Mouse (Mus musculus) hindlimb bud, embryonic 11.5 days (tissue): ENCODE data around the gene H2-D1.
"Not testable (repeated sequence)": the region's sequence is repeated elsewhere in the genome, so short reads cannot be mapped to it uniquely, and the experiment has no call there.

Source experiments
- DNase-seq: peaks from one replicate; pipeline ENCODE4 v3.0.0-alpha.2; 2012; ENCODE audit warnings: low read depth, low spot score; ENCODE audit errors: extremely low spot score

The H2-D1 gene

DNA sequence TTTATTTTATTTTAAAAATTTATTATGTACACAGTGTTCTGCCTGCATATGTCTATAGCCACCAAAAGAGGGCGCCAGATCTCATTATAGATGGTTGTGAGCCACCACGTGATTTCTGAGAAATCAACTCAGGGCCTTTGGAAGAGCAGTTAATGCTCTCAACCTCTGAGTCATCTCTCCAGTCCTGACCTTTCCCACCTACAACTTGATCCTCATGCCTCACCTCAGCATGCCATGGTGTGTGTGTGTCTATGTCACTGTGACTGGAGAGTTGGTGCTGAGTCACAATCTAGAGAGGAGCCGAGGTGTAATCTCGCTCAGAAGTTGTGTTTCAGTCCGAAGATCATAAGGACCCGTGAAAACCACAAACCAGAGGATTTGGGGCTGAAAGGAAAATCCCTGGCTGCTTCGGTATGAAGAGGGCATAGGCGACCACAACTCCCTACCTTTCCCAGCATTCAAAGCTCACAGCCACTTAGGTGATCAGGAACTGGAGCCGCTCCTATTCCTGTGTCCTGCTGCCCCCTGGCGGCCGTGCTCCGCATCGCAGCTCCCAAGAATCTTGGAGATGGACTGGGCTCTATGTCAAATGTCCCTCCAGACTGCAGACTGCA, 39.2 kb downstream of the H2-D1 start:
- peak; percentile 60 for DNase-seq

GRCm38 (mm10) chr17:35303271-35303670, 40.7 kb downstream of the H2-D1 start:
- no peak for DNase-seq

DNA sequence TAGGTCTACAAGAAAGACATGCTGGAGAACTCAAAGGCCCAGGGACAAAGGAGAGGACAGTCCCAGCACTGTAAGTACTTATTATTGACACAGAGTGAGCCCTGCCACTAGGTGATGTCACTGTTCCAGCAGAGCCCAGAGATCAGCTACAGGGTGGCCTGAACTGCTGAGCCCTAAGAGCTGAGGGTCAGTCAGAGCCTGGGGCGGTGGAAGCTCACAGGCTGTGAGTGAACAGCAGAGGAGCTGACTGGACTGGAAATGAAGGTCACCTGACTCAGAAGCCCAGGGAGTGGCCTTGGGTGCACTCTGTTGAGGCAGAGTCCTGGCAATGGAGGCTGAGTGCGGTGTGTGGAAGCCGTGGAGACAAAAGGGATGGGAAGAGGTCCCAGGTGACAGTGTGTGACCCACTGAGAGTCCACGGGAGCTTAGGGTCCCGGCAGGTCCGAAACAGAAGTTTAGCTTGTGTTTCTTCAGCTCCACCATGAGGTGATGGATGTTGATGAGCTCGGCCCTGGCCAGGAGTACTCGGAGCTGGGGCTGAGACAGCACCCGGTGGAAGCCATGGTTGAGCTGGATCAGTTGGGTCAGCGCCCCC, 41.3 kb downstream of the H2-D1 start:
- no peak for DNase-seq

DNA sequence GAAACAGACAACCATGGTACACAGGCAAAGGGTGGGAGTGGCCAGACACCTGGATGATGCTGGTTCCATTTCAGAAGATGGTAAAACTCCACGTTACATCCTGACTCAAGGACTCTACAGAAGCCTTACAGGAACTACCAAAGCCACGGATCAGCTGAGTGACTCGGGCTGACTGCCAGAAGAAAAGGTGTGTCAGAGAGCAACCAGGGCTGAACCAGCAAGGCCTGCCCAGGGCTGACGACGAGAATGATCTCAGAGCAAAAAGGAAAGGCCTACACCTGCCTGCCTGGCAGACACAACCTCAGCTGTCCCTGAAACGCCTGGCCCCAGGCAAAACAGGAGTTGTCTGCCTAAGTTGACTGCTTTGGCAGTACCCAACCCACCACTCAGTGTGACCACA, 41.9 kb downstream of the H2-D1 start:
- DNase-seq = no peak

DNA sequence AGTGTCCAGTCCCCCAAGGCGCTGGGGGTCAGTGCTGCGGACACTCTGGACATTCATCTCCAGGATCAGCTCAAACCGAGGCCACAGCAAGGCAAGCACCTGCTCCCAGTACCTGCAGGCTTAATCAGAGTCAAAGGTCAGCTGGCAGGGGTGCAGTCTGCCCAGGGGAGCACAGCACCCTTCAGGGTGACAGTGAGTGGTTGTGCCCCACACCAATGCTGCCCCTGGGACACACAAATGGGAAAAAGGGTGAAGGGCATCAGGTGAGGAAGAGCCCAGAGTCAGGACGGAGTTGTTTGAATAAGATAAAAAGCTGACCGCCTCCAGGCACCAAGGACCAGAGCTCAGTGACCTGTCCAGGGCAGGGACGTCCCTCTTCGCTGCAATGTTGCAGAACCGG, 42.4 kb downstream of the H2-D1 start:
- not testable (repeated sequence) for DNase-seq
